Mouse (Mus musculus): ENCODE measurements at regions not wholly inside any gene's neighbourhood (a gene's known extent, or its start where the extent isn't known, plus 50 kb on each side); places are given as distances from the start of the nearest gene placed in this dataset.

DNA sequence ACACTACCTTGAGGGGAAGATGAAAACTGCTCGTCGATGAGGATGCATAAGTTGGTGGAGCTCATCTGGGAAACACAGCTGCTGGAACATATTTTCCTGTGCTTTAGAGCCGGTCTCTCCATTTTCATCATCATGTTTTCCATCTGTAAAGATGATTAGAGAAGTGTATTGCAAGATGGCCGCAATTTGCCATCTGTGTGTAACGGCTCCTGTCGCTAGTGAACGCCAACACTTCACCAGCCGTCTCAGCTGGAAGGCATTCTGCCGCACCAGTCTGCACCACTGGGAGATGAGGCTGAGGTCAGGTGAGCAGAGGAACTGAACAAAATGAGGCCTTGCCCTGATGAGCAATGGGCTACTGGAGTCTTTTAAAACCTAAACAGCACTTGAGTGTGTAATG, 57.4 kb downstream of the Gm21962 start:
- DNase-seq: no peak

DNA sequence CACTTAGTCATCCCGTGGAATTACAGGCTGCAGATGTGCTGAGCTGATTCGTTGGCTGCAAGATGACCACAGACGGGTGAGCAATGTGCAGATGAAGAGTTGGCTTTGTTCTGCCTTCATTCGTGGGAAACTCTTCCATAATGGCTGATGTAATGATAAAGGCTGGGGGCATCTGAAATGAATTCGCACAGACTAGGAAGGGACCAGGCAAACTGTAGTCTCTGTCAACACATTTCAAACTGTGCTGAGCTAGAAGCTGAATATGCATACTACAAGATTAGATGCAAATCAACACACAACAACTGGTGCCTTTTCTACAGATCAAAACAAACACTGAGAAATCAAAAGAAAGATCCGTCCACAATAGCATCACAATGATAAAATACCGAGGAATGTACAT, 58.1 kb downstream of the Gm21962 start:
- no peak for DNase-seq

DNA sequence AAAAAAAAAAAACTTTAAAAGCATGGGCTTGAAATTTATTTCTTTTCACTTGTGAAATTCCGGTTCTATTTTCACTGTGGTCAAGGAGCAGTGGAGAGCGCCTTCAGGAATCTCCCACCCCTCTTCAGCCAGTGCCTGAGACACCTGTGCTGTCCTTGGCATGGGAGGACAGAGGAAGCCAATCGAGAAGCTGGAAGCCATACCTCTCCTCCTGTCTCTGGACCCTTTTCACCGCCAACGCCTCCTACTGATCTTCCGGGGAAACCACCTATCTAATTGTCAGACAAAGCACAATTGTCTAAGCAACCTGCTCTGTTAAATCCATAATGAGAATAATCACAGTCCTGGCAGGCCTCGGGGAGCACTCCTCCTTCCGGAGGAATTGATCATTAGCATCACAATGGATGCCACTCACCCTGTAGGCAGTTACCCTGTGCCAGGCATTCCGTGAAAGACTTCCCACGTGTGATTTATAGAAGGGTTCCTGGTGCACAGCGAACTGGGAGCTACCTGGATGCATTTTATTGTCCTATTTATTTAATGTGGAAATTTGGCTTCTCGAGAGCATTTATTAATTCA, 66.0 kb downstream of the Gm21962 start:
- DNase-seq: no peak

DNA sequence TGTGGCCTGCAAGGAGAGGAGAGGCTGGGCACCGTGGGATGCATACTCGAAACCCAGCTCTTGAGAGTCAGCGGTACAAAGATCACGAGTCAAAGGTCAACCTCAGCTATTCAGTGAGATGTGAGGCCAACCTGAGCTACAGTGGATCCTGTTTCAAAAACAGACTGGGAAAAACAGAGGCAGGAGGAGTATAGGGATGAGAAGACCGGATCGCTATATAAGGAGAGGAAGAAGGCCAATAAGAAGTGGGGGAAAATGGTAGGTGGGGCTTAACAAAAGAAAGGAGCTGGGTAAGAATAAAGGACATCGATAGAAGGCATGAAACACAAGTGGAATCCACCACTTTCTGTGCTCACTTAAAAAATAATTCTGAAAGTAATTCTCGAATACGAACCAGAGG, 70.2 kb downstream of the Gm21962 start:
- no peak for DNase-seq

DNA sequence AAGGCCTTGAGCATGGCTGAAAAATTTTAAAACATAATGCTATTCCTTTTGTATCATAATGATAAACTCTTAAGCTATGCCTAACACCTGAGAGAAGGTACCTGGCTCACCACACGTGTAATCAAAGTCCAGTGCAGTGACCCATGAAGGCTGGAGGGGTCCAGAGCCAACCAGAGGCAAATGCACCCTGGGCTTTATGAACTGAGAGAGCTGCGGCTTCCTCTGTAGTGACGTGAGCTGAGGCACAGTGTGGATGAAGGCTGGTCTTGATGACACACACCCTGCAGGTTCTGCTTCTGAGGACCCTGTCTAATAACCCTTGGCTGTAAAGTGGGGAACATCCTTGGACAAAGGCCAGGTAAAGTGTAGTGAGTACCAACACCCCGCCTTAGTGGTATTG, 70.8 kb downstream of the Gm21962 start:
- no peak for DNase-seq

DNA sequence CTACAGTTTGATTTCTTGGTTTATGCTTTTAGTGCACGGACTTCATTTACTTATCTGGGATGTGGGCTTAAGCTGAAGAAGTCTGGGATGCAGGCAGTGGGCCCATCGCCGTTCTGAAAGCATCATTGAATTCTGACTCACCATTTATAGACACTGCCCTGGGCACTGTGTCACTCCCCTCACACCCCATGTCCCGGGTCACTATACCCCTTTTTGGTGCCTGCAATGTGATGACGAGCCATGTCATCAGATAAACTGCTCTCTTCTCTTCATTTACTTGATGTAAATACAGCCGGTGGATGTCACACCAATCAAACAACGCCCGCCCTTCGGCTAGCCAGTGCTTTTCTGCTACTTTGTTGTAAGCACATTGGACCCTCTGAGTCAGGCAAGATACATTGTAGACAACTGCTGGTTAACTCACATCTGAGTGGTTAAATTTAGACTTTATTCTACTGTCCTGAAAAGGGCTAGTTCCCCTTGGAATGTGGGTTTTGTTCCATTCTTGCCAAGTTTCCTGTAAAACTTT, 80.5 kb downstream of the Gm21962 start:
- DNase-seq: no peak

DNA sequence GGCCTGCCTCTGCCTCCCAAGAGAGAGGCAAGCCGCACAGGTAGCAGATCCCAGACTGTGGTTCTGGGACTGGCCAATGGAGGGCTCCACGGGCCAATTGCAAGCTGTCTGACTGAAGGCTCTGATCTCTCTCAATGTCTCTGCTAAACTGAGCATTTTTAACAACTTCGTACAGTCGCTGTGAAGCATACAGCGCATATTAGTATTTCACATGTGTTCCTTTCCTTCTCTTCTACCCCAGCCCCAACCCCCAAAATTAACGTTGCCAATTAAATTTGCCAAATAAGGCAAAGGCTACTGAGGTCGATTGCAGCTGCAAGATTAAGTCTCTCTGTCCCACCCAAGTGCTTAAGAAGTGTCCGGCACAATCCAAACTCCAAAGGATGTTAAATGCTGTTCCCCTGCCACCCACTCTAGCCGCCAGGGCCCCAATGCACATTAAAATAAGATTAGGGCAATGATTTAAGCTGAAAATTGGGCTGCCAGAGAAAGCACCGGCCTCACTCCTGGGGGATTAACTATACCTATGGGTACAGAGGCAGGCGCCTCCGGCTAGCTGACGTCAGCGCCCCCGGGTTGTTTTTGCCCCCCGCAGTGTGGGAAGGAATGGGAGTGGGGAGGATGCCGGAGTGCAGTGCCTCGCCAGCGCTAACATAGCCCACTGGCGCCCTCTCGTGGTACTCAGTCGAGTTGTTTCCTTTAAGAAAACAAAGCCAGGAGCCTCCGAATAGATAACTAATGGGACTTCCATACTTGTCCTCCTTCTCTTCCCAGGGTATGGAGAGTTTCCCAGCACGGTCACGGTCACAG, 81.3 kb downstream of the Gm21962 start:
- peak; percentile 86 for DNase-seq

DNA sequence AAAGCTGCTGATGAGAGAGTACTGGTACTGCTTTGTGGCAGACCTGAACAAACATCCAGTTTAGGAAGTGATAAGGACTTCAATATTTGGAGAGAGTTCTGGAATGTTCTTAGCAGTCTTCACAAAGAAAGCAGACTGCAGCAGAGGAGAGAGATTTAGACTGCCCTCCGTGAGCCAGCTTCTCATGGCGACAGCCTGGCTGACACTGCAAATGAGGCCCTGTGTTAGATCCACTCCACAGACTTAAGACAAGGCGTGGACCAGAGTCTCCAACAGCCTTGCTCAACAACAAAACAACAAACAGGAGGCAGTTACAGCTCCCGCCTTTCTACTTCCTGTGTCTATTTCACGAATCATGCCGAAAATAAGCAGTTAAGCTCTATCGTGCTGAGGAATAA, 81.9 kb downstream of the Gm21962 start:
- peak; percentile 8 for DNase-seq

DNA sequence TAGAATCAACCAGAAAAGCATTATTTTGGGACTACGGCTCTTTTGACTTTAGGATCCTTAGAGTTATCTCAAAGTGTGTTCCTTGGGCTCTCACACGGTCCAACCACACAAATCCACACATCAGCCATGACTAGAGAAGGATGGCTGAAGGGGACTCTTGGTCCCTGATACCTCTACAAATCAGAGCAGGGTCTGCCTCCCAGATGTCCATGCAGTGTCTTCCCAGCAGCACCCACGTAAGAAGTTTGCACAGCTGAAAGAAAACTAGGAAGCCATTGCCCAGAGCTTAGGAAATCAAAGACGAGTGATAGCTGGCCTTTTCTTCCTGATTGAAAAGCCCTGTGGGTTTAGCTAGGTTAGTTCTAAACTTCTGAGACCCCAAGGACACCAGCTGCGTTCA, 84.1 kb downstream of the Gm21962 start:
- no peak for DNase-seq

DNA sequence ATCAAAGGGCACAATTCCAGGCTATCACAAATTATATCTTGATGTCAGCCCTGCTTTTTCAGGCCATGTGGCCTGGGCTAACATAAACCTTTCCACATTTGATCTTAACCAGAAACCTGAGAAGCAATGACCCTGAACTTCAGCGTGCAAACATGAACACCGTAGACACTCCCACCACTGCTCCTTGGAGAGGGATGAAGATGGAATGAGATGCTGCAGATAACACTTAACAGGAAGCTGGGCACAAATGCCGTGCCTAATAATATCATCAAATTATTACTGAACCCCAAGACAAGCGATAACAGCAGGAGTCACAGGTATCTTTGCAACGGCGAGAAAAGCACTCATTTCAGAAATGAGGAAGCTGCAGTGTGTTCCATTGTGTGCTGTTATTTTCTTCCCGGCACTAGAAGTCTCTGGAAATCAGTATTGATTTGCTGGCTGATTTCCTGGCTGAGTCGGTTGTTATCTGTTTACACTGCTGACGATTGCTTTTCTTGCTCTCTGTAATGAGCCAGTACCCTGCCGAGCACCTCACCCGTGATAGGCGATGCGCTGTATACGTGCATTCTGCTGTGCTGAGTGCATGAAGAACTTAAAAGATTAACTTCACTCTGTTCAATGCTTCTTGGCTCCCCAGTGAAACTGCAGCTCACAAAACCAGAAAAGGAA, 91.0 kb downstream of the Gm21962 start:
- DNase-seq: no peak

DNA sequence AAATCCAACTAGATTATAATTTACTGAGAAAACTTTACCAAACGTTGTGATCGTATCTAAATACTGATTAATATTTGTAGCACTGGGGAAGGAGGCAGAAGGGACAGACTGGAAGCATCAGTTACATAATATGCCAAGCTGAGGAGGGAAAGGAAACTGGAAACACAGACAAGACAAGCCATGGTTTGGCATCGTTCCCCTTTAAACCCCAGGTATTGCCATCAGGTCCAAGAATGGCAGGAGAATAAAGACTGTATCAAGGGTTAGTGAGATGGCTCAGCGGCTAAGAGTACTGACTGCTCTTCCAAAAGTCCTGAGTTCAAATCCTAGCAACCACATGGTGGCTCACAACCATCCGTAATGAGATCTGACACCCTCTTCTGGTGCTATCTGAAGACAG, 92.1 kb downstream of the Gm21962 start:
- no peak for DNase-seq

DNA sequence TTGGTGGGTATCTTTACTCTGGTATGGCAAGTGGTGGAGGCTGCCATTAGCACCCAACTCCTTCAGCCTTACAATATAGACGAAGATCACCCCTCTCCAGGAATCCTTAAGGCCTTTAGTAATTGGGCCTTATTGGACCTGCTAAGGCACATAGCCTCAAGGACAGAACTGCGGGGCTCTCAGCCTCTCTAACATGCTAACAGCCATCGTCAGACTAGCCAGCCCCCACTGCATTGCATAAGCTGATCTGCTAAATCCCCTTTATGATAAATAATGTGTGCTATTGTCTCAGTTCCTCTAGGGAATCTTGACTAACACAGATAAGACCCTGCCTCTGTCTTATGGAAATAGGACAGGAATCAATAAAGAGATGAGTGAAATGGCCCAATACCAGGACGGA, 95.7 kb upstream of the H2afz start:
- DNase-seq: no peak

DNA sequence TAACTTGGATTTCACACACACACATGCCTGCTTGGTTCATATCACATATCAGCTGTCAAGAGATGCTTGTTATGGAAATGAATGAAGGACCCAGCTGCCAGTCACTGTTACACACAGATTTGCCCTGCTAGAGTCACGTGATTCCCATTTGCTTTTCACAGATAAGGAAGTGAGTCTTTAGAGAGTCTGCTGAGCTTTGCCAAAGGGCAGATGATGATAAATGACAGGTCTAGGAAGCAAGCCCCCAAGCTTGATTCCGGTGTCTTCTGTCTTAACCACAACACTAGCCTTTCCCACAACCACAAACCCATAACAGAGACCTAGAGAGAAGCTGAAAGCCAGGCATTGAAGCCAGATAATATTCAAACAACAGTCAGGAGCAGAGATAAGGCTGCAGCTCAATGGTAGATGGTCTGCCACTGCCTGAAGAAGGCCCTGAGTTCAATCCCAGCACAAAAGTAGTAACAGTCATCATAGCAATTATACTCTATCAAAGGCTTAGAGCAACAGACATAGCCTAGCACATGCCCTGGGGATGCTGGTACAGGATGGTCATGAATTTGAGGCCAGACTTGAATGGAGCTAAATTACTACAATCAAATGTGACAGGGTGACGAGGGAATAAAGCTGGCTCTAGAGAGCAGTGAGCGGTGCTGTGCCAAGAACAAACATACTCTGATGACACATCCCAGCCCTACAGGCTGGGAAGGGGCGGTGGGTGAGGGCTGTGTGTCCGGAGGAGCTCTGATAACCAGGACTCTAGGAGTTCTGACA, 89.0 kb upstream of the H2afz start:
- DNase-seq: no peak

DNA sequence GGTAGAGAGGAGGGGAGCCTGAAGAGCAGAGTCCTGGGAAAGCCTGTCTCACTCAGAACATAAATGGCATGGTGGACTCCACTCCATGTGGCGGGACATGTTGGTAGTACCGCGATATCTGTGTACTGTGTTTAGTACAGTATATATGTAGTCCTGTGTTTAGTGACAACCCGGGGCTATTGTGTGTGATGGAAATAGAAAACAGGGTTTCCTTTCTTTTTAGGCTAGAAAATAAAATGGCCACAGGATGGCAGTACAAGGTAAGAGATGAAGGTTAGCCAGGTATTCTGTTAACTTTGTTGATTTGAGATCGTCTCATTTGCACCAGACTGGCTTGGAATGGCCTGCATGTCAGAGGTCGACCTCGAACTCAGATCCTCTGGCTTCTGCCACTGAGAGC, 86.2 kb upstream of the H2afz start:
- DNase-seq: peak; percentile 37

DNA sequence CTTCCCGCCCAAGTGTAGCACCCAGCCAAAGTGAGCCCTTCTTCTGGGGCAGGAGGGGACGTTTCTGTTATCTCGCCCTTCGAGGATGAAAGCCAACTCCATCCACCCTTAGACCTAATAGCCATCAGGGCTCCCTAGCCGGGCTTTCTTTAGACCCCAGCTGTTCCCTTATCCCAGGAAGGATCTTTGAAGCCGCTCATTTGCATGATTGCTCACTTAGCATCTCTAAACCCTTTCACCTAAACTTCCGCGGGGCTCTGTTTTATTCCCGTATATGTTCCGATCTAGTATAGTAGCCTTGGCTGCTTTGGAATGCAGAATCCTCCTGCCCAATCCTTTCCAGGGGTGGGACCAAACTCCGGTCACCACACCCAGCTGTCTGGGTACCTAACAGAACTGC, 84.3 kb upstream of the H2afz start:
- DNase-seq: no peak

DNA sequence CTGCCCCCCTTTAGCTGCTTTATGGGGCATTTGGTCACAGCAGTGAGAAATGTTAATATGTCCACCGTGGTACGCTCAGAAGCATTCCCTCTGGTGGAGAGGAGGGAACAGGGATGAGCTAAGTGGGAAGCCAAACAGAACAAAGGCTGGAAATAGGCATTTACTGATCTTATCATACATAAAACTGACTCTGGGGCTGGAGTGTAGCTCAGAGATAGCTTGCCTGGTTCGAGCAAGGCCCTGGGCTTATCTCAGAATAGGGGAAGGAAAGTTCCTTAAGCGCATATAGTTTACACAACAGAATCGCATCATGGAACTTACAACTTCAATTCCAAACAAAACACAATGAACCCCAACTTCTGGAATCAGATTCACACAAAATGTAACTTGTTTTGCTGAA, 81.5 kb upstream of the H2afz start:
- no peak for DNase-seq

DNA sequence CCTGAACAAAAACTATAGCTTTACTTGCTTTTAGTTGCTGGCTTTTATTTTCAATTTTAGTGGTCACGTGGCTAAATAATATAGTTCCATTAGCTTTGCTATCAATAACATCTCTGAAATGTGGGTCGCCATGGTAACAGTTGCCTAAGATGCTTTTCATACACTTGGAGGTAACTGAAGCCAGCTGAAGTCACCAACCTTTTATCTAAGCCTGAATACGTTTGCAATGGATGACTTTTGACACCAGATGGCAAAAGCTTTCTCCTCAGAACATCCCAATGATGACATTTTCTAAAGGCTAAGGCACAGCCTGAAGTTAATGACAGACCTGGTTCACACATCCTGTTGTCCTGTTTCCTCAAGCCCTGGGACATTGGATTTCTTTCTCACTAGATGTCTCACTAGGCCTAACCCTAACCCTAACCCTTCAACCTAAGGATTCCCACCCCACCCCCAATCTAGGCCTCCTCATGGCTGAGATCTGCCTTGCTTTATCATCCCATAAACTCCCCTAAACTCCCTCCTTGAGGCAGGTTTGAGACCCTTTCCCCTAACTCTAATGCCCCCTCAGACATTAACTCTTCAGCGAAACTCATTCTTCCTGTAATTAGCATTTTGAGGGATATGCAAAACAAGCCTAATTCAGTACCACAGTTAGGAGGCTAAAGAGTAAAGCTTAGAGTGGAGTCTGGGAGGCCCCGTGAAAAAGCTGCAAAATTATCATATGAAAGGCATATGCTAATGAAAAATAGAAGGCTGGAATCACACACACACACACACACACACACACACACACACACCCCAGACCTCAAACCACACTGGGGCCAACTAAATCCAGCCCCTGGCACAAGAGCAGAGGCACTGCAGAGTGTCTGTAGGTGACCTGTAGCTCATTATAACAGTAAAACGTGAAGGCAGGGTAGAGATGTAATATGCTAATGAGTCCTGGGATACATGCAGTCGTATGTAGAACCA, 80.1 kb upstream of the H2afz start:
- DNase-seq: no peak

DNA sequence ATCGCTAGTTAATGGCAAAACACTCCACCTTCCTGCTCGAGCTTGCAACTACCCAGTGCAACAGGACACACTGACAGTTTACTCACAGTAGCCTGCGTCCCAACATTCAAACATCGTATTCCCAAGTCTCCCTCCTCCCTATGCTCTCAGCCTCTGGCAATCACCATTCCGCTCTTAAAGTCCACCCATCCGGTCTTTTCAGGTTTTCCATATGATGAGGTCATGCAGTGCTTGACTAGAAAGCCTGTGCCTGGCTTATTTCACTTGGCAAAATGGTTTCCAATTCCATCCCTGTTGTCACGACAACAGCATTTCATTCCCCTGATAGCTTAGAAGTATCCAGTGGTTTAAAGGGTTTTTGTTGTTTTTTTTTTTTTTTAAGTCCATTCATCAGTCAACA, 79.1 kb upstream of the H2afz start:
- DNase-seq: no peak

DNA sequence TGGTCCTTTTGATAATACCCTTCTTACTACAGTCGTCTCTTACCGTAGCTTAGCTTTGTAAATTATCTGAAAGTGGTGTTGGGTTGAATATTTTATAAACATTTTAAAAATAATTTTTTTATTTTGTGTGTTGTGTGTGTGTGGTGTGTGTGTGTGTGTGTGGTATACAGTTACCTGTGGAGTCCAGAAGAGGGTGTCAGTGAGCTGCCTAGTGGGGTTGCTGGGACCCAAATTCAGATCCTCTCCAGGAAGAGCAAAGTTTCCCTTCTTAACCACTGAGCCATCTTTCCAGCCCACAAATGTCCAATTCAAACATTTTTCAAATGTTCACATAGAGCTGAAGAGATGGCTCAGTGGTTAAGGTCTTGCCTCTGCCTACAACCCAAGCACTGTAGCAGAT, 78.4 kb upstream of the H2afz start:
- no peak for DNase-seq

DNA sequence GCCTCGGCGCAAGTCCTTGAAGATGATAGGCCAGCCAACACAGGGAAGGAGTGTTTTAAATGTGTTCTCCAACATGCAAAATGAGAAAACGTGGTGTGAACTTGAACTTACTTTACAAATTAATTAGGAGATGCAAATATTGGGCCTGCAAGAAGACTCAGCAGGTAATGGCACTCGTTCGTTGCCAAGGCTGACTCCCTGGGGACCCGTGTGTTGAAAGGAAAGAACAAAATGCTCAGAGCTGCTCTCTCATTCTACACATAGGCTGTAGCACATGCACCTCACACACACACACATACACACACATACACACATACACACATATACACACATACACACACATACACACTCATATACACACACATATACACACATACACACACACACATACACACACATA, 74.6 kb upstream of the H2afz start:
- no peak for DNase-seq

DNA sequence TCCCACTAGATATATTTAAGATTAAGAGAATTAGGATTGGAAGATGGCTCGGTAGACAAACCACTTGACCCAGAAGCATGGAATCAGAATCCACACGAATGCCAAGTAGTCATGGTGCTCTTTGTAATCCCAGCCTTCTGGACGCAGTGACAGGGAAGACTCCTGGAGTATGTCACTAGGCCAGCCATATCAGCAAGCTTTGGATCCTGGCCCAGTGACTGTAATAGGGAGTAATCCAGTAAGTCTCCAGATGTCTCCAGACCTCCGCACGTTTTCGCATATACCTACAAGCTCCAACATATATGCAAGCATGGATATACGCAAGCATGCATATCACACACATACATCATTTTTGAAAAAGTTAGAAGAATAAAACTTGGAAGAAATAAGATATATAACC, 73.9 kb upstream of the H2afz start:
- DNase-seq: no peak

DNA sequence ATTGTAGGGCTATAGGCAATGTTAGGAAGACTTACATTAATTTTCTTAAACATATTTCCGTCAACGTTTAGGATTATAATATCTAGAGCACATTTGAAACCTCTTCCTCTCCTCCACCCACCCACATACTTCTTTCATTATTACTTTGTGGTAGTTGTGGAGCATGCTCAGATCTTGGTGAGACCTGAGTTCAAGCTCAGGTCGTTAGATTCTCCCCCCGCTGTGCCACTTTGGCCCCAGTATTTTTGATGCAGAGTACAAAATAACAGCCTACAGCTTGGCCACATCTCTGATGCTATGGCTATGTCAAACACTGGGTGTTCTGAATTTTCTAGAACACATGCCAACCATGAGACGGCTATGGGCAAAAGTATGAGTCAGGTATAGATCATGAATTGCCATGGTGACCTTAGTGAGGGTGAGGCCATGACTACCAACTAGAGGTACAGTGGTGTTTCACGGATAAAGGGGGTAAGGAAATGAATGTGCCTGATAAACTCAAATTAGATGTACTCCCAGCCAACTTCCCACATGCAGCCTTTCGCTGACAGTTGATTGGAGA, 68.5 kb upstream of the H2afz start:
- no peak for DNase-seq
